Mouse (Mus musculus): ENCODE data around the gene Magoh. TPM values are rescaled to one million over a fixed set of nuclear protein-coding genes. Genes with fewer than 3 reads are reported as not detected.

Gene Magoh
- polyA plus RNA-seq, 1 experiment, result 29.4 TPM

DNA sequence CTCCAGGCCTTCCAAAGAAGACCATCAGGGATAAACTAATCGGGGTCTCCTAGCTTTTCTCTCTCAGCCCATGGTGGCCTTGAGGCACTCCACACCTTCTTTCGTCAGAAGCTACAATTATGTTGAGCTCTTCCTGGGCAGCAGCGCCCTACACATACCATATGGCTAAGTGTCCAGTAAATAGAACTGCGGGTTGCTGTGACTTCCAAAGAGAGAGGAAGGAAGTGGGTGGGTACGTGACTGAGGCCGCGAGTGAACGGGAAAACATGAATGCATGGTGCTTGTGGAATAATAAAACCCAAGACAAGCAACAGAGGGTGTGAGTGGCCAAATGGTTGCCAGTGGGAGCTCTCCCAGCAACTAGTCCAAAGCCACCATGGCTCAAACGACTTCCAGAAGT lies 29.9 kb upstream of the Magoh start:
- no peak overlapping the region for H3K27ac ChIP-seq (ENCODE audit: insufficient read depth, low read length)
- WGBS, result 73% methylated on average over 9 of the region's 9 CpGs
- no peaks in the 10 kb centered on the region for H3K27me3 ChIP-seq (ENCODE audit: control insufficient read depth, insufficient read depth, low read length)
- H3K4me1 ChIP-seq (ENCODE audit: control insufficient read depth, insufficient read depth, insufficient read length), result no peaks in the 10 kb centered on the region
- H3K36me3 ChIP-seq (ENCODE audit: control insufficient read depth, insufficient read depth, low read length), result no peaks in the 10 kb centered on the region
- no peak for DNase-seq (ENCODE audit: low read depth in 1 of 2, low spot score in 2 of 2)
- no peak overlapping the region for H3K4me3 ChIP-seq (ENCODE audit: extremely low read depth, insufficient read depth, insufficient read length)
- TF ChIP-seq CTCF (IDR thresholded peaks at IDR 0.05; ENCODE audit: extremely low read depth, insufficient read depth, insufficient read length, insufficient replicate concordance), result no peak
- no peak for TF ChIP-seq POLR2A (IDR thresholded peaks at IDR 0.05; ENCODE audit: low read depth, low read length)

DNA sequence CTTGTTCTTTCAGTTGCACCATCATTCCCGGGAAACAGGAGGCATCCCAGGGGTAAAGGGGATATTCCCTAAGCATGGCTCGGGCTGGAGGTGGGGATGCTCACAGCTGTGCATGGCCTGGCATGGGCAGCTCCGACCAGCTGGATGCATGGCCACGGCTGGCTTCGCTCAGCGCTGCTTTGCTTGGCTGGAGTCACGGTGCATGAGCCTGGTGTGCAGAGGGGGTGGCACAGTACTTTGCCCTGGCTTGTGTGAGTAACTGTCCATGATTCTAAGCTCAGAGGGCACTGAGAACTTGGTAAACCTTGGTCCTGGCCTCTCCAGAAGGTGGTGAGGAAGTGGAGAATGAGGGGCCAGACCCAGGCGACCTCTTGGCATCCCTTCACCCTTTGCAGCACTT lies 29.5 kb upstream of the Magoh start:
- 89% methylated on average over 8 of the region's 8 CpGs for WGBS
- no peaks in the 10 kb centered on the region for H3K36me3 ChIP-seq (ENCODE audit: control insufficient read depth, insufficient read depth, low read length)

GRCm38 (mm10) chr4:107853333-107853732 lies 26.2 kb upstream of the Magoh start:
- Histone ChIP-seq H3K27ac (ENCODE audit: insufficient read depth, low read length) (no peak overlapping the region), H3K4me3 (ENCODE audit: extremely low read depth, insufficient read depth, insufficient read length) (no peak overlapping the region), H3K36me3 (ENCODE audit: control insufficient read depth, insufficient read depth, low read length) (no peaks in the 10 kb centered on the region), H3K27me3 (ENCODE audit: control insufficient read depth, insufficient read depth, low read length) (no peaks in the 10 kb centered on the region), H3K4me1 (ENCODE audit: control insufficient read depth, insufficient read depth, insufficient read length) (no peaks in the 10 kb centered on the region)
- DNase-seq (ENCODE audit: low read depth in 1 of 2, low spot score in 2 of 2), result no peak
- 91% methylated on average over 8 of the region's 8 CpGs for WGBS
- no peak for TF ChIP-seq CTCF (IDR thresholded peaks at IDR 0.05; ENCODE audit: extremely low read depth, insufficient read depth, insufficient read length, insufficient replicate concordance)
- TF ChIP-seq POLR2A (IDR thresholded peaks at IDR 0.05; ENCODE audit: low read depth, low read length), result no peak

More for the DNA sequence above, 29.5 kb upstream of the Magoh start:
- no peak overlapping the region for H3K27ac ChIP-seq (ENCODE audit: insufficient read depth, low read length)
- no peak for DNase-seq (ENCODE audit: low read depth in 1 of 2, low spot score in 2 of 2)
- no peaks in the 10 kb centered on the region for H3K27me3 ChIP-seq (ENCODE audit: control insufficient read depth, insufficient read depth, low read length)
- no peaks in the 10 kb centered on the region for H3K4me1 ChIP-seq (ENCODE audit: control insufficient read depth, insufficient read depth, insufficient read length)
- TF ChIP-seq POLR2A (IDR thresholded peaks at IDR 0.05; ENCODE audit: low read depth, low read length), result no peak
- TF ChIP-seq CTCF (IDR thresholded peaks at IDR 0.05; ENCODE audit: extremely low read depth, insufficient read depth, insufficient read length, insufficient replicate concordance), result no peak
- no peak overlapping the region for H3K4me3 ChIP-seq (ENCODE audit: extremely low read depth, insufficient read depth, insufficient read length)

GRCm38 (mm10) chr4:107853836-107854235 lies 25.7 kb upstream of the Magoh start:
- Histone ChIP-seq H3K4me3 (ENCODE audit: extremely low read depth, insufficient read depth, insufficient read length) (no peak overlapping the region), H3K4me1 (ENCODE audit: control insufficient read depth, insufficient read depth, insufficient read length) (no peaks in the 10 kb centered on the region), H3K36me3 (ENCODE audit: control insufficient read depth, insufficient read depth, low read length) (no peaks in the 10 kb centered on the region), H3K27me3 (ENCODE audit: control insufficient read depth, insufficient read depth, low read length) (no peaks in the 10 kb centered on the region), H3K27ac (ENCODE audit: insufficient read depth, low read length) (no peak overlapping the region)
- TF ChIP-seq POLR2A (IDR thresholded peaks at IDR 0.05; ENCODE audit: low read depth, low read length) (no peak), CTCF (IDR thresholded peaks at IDR 0.05; ENCODE audit: extremely low read depth, insufficient read depth, insufficient read length, insufficient replicate concordance) (no peak)
- no peak for DNase-seq (ENCODE audit: low read depth in 1 of 2, low spot score in 2 of 2)
- WGBS, result 93% methylated on average over 7 of the region's 7 CpGs

- no peak overlapping the region for H3K4me3 ChIP-seq (ENCODE audit: extremely low read depth, insufficient read depth, insufficient read length)
- no peaks in the 10 kb centered on the region for H3K27me3 ChIP-seq (ENCODE audit: control insufficient read depth, insufficient read depth, low read length)
- H3K4me1 ChIP-seq (ENCODE audit: control insufficient read depth, insufficient read depth, insufficient read length), result no peaks in the 10 kb centered on the region
- 86% methylated on average over 11 of the region's 11 CpGs for WGBS
- no peak for TF ChIP-seq CTCF (IDR thresholded peaks at IDR 0.05; ENCODE audit: extremely low read depth, insufficient read depth, insufficient read length, insufficient replicate concordance)
- no peak for TF ChIP-seq POLR2A (IDR thresholded peaks at IDR 0.05; ENCODE audit: low read depth, low read length)
- no peaks in the 10 kb centered on the region for H3K36me3 ChIP-seq (ENCODE audit: control insufficient read depth, insufficient read depth, low read length)
- H3K27ac ChIP-seq (ENCODE audit: insufficient read depth, low read length), result no peak overlapping the region
- no peak for DNase-seq (ENCODE audit: low read depth in 1 of 2, low spot score in 2 of 2)
Observed at GRCm38 (mm10) chr4:107856958-107857686, 22.4 kb upstream of the Magoh start.

- no peaks in the 10 kb centered on the region for H3K36me3 ChIP-seq (ENCODE audit: control insufficient read depth, insufficient read depth, low read length)
Observed at GRCm38 (mm10) chr4:107858995-107859394, 20.6 kb upstream of the Magoh start.

DNA sequence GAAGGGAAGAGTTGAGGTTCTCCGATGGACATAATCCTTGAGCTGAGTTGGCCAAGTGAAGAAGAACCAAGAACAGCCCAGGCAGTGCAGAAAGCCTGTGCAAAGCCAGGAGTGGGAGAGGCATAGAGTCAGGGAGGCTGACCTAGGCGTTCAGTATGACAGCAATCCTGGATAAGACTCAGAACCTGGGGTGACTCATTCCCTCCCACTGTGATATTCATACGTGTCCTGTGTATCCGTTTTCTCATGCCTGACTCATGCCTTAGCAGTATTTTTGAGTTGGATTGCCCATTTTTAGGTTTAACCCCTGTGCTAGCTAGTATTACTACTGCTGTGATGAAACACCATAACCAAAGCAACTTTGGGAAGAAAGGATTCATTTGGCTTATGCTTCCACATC lies 14.7 kb upstream of the Magoh start:
- H3K27me3 ChIP-seq (ENCODE audit: control insufficient read depth, insufficient read depth, low read length), result no peaks in the 10 kb centered on the region
- WGBS, result 89% methylated on average over 4 of the region's 4 CpGs
- no peak overlapping the region for H3K4me3 ChIP-seq (ENCODE audit: extremely low read depth, insufficient read depth, insufficient read length)

More at GRCm38 (mm10) chr4:107858995-107859394, 20.6 kb upstream of the Magoh start:
- TF ChIP-seq POLR2A (IDR thresholded peaks at IDR 0.05; ENCODE audit: low read depth, low read length) (no peak), CTCF (IDR thresholded peaks at IDR 0.05; ENCODE audit: extremely low read depth, insufficient read depth, insufficient read length, insufficient replicate concordance) (no peak)
- no peak for DNase-seq (ENCODE audit: low read depth in 1 of 2, low spot score in 2 of 2)
- no peaks in the 10 kb centered on the region for H3K4me1 ChIP-seq (ENCODE audit: control insufficient read depth, insufficient read depth, insufficient read length)
- no peaks in the 10 kb centered on the region for H3K27me3 ChIP-seq (ENCODE audit: control insufficient read depth, insufficient read depth, low read length)
- H3K27ac ChIP-seq (ENCODE audit: insufficient read depth, low read length), result no peak overlapping the region
- H3K4me3 ChIP-seq (ENCODE audit: extremely low read depth, insufficient read depth, insufficient read length), result no peak overlapping the region
- 91% methylated on average over 7 of the region's 7 CpGs for WGBS

More for the DNA sequence above, 14.7 kb upstream of the Magoh start:
- H3K4me1 ChIP-seq (ENCODE audit: control insufficient read depth, insufficient read depth, insufficient read length), result no peaks in the 10 kb centered on the region
- no peak overlapping the region for H3K27ac ChIP-seq (ENCODE audit: insufficient read depth, low read length)
- no peak for TF ChIP-seq POLR2A (IDR thresholded peaks at IDR 0.05; ENCODE audit: low read depth, low read length)
- TF ChIP-seq CTCF (IDR thresholded peaks at IDR 0.05; ENCODE audit: extremely low read depth, insufficient read depth, insufficient read length, insufficient replicate concordance), result no peak
- no peaks in the 10 kb centered on the region for H3K36me3 ChIP-seq (ENCODE audit: control insufficient read depth, insufficient read depth, low read length)
- DNase-seq (ENCODE audit: low read depth in 1 of 2, low spot score in 2 of 2), result no peak

Measured in spleen, adult 2 months (tissue).